Mouse (Mus musculus): Measurements from ENCODE around the gene Olfr54.
"Not testable (repeated sequence)": the region's sequence is repeated elsewhere in the genome, so short reads cannot be mapped to it uniquely, and the experiment has no call there.

Olfr54 gene
- long read RNA-seq, experiment 1: 0 reads
- long read RNA-seq, experiment 2: 0 reads

GRCm38 (mm10) chr11:51013936-51014335 is at the start of gene Olfr54:
Olfr54 (plus strand) TSS chr11:51014236.
- intact Hi-C loops (cut with DNase I): no loop called here

- intact Hi-C loops (cut with DNase I): no loop called here
Observed at GRCm38 (mm10) chr11:50964886-50965285, 49.1 kb upstream of the Olfr54 start.

- intact Hi-C loops (cut with DNase I): no loop called here
Observed at GRCm38 (mm10) chr11:50966230-50966629, 47.8 kb upstream of the Olfr54 start, which contains the start of gene Olfr1378. Olfr1378 (plus strand) TSS chr11:50966530.

GRCm38 (mm10) chr11:50977216-50977615 is 36.8 kb upstream of the Olfr54 start:
- intact Hi-C loops (cut with DNase I): loop anchor here (5.0 kb wide), 1 partner anchor 55 kb away; no protein-coding TSS in a partner anchor

- intact Hi-C loops (cut with DNase I): no loop called here
Observed at GRCm38 (mm10) chr11:50981667-50982066, 32.4 kb upstream of the Olfr54 start, which contains the start of gene Olfr1377. Olfr1377 (plus strand) TSS chr11:50981967.

- intact Hi-C loops (cut with DNase I): no loop called here
Observed at GRCm38 (mm10) chr11:51003296-51003695, 10.7 kb upstream of the Olfr54 start, which contains the start of gene Olfr51. Olfr51 (plus strand) TSS chr11:51003596.

GRCm38 (mm10) chr11:51011821-51012220 is 2.2 kb upstream of the Olfr54 start:
- intact Hi-C loops (cut with DNase I): no loop called here

GRCm38 (mm10) chr11:51016341-51016740 is 2.3 kb downstream of the Olfr54 start:
- intact Hi-C loops (cut with DNase I): no loop called here

- intact Hi-C loops (cut with DNase I): not testable (repeated sequence)
Observed at GRCm38 (mm10) chr11:51026811-51027210, 12.8 kb downstream of the Olfr54 start.

- intact Hi-C loops (cut with DNase I): not testable (repeated sequence)
Observed at GRCm38 (mm10) chr11:51029381-51029780, 15.3 kb downstream of the Olfr54 start.

- intact Hi-C loops (cut with DNase I): loop anchor here (5.0 kb wide), 1 partner anchor 53 kb away; no protein-coding TSS in a partner anchor
Observed at GRCm38 (mm10) chr11:51030225-51030624, 16.2 kb downstream of the Olfr54 start.

- intact Hi-C loops (cut with DNase I): loop anchor here (1.0 to 5.0 kb wide), 2 partner anchors 56 to 93 kb away; no protein-coding TSS in a partner anchor
Observed at GRCm38 (mm10) chr11:51032851-51033250, 18.8 kb downstream of the Olfr54 start.

- intact Hi-C loops (cut with DNase I): loop anchor here (5.0 kb wide), 1 partner anchor 57 kb away; no protein-coding TSS in a partner anchor
Observed at GRCm38 (mm10) chr11:51034141-51034540, 20.1 kb downstream of the Olfr54 start.

GRCm38 (mm10) chr11:51035951-51036350 is 21.9 kb downstream of the Olfr54 start:
- intact Hi-C loops (cut with DNase I): no loop called here

GRCm38 (mm10) chr11:51044776-51045175 is 30.7 kb downstream of the Olfr54 start:
- intact Hi-C loops (cut with DNase I): not testable (repeated sequence)

GRCm38 (mm10) chr11:51047809-51048208 is 33.8 kb downstream of the Olfr54 start, which contains the start of gene Olfr1375:
Olfr1375 (plus strand) TSS chr11:51048109.
- intact Hi-C loops (cut with DNase I): not testable (repeated sequence)

- intact Hi-C loops (cut with DNase I): loop anchor here (2.0 to 10.0 kb wide), 2 partner anchors 111 to 227 kb away; partner anchors contain the start of gene Zfp354c
Observed at GRCm38 (mm10) chr11:51051678-51052077, 37.6 kb downstream of the Olfr54 start.

GRCm38 (mm10) chr11:51053230-51053629 is 39.2 kb downstream of the Olfr54 start:
- intact Hi-C loops (cut with DNase I): loop anchor here (2.0 to 10.0 kb wide), 2 partner anchors 112 to 228 kb away; partner anchors contain the start of gene Zfp354c

- intact Hi-C loops (cut with DNase I): loop anchor here (10.0 kb wide), 1 partner anchor 234 kb away; the partner anchor contains the start of gene Zfp354c
Observed at GRCm38 (mm10) chr11:51059151-51059571, 45.1 kb downstream of the Olfr54 start, which contains the start of gene Zfp354a. Zfp354a (plus strand) TSS chr11:51059257.

GRCm38 (mm10) chr11:51059640-51060039 is 45.6 kb downstream of the Olfr54 start:
- intact Hi-C loops (cut with DNase I): loop anchor here (10.0 kb wide), 1 partner anchor 235 kb away; the partner anchor contains the start of gene Zfp354c

GRCm38 (mm10) chr11:51060981-51061380 is 46.9 kb downstream of the Olfr54 start:
- intact Hi-C loops (cut with DNase I): no loop called here

GRCm38 (mm10) chr11:51063276-51063675 is 49.2 kb downstream of the Olfr54 start:
- intact Hi-C loops (cut with DNase I): no loop called here

GRCm38 (mm10) chr11:51063841-51064240 is 49.8 kb downstream of the Olfr54 start:
- intact Hi-C loops (cut with DNase I): no loop called here
